Mouse (Mus musculus) NIH3T3 (cell line): ENCODE measurements at regions not wholly inside any gene's neighbourhood (a gene's known extent, or its start where the extent isn't known, plus 50 kb on each side); places are given as distances from the start of the nearest gene placed in this dataset.
A peak's percentile ranks its signal among the peaks of the same experiment; 100 is the strongest.
"Not testable (repeated sequence)": the region's sequence is repeated elsewhere in the genome, so short reads cannot be mapped to it uniquely, and the experiment has no call there.

ENCODE experiments used
- DNase-seq: peaks from one replicate; pipeline ENCODE4 v3.0.0-alpha.2; 2012; ENCODE audit warnings: low read depth

- no peak for DNase-seq
Measured at GRCm38 (mm10) chr2:147989616-147990015, 57.2 kb downstream of the Foxa2 start.

GRCm38 (mm10) chr2:147988586-147988985 is 58.2 kb downstream of the Foxa2 start:
- DNase-seq, result no peak

GRCm38 (mm10) chr2:147985261-147985575 is 61.6 kb downstream of the Foxa2 start:
- DNase-seq, result no peak

DNA sequence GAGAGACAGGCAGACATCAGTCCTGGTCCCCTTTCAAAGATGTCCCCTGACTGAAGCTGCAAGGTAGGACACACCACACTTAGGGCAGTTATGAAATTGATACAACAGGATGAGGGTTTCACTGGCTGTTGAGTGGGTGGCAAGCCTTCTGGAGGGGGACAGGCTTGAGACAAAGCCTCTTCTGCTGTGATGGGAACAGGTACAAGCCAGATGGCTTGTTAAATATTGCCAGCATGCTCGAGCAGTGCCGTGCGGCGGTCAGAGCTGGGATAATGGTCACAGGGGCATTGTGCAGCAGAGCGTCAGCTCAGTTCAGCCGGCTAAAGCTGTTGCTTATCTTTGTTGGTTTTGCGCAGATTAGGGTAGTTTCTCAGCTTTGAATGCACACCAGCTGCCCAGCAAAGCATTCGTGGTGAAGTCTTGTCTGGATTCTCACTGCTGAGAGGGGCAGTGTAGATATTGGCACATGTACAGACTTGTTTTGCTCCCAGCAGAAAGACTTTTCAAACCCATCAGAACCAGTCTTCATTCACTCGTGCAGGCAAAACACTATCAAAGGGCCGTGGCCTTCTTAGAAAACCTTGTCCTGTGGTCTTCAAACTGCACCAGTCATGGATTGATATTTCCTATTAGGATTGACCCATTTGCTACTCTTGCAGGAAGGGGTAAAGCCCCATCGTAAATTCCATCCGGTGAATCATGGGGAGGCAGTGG is 62.1 kb downstream of the Foxa2 start:
- DNase-seq, result no peak

- no peak for DNase-seq
Measured at GRCm38 (mm10) chr2:147980929-147981479, 65.8 kb downstream of the Foxa2 start.

DNA sequence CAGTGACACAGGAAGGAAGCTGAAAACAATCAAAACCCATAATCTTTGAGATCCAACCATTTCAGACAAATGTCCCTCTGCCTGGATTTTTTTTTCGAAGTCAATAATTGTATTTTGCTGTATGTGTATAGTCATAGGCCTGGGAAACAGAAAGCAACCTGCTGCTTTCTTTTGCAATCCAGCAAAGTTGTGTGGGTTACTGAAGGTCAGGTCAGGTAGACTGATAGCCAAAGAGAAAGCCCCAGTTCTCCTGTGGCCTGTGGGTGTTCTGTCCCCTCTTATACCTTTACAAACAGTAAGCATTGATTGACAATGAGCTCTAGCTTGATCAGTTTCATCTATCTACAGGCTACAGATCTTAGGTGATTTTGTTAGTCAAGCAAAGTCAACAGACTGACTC is 66.4 kb downstream of the Foxa2 start:
- DNase-seq, result no peak

DNA sequence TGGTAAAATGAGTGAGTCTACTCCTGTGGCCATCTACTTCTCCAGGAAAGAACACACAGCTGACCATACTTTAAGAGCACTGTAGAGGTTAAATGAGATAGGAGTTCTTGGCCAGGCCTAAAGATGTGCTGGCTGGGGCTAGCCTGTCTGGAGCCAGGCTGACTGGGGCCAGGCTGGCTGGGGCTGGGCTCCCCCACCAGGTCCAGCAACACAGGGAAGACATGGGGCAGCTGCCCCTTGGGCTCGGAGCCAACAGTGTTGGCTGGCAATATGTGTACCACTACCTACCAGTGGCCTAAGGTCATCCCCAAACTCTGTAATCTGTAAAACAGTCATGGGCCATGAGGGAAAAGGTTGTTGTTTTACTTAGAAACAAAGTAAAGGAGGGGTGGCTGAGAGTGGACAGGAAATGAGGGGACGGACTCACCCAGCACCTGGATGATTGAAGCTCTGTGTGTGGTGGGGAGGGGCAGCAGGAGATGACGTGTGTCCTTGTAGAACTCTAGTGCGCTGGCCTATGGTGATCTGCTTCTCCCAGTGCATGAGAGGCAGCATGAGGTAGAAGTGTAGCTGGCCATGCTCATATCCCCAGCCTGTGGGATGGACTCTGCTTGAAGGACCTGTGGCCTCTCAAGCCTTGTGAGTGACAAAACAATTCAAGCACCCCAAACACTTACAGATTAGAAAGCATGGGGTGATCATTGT is 67.0 kb downstream of the Foxa2 start:
- DNase-seq, result no peak

DNA sequence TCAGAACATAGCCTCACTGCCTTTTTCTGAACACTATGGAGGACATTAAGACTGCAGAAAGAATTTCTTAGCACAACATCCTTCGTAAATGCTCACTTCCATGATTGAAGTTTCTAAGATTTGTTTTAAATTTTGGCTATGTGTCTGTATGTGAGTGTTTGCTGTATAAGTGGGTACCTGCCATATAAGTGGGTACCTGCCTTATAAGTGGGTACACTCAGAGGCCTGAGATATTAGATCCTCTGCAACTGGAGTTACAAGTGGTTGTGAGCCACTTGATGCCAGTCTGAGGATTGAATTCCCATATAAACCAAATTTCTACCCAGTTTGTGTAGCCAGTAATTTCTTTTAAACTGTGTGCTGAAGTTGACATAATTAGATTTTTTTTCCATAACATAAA is 67.8 kb downstream of the Foxa2 start:
- DNase-seq, result no peak

DNA sequence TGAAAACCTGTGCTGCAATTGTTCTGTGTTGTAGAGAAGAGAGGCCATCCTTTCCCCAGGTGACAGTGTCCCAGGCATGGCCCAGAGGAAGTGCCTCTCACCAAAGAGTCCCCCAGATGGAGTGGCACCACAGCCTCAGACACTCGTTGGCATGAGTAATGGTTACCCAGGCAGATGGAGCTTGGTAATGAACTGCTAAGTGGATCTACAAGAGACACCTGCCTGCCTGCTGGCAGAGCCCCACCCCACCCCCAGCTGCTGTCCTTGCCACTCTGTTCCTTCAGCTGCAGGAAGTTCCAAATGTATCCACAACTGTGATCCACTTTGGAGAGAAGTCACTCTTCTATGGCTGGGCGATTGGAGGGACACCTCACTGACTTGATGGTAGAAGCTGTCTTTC is 72.0 kb downstream of the Foxa2 start:
- no peak for DNase-seq

DNA sequence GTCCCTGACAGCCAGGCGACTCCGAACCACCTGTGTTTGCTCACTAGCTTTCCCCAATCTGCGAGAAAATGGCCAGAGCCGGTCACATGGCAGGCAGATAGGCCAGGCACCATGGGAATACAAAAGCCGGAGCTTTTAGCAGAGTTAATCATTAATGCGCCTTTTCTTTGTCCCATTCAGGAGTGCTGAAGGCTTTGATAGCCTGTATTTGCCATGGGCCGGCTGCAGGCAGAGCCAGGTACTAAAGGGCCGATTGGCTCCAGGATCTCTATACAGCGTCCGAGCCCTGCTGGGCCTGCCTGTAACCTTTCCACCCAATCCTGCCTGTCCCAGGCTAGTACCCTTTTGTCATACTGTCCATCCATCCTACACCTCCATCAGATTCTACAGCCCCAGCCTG is 78.1 kb downstream of the Foxa2 start:
- DNase-seq, result no peak

DNA sequence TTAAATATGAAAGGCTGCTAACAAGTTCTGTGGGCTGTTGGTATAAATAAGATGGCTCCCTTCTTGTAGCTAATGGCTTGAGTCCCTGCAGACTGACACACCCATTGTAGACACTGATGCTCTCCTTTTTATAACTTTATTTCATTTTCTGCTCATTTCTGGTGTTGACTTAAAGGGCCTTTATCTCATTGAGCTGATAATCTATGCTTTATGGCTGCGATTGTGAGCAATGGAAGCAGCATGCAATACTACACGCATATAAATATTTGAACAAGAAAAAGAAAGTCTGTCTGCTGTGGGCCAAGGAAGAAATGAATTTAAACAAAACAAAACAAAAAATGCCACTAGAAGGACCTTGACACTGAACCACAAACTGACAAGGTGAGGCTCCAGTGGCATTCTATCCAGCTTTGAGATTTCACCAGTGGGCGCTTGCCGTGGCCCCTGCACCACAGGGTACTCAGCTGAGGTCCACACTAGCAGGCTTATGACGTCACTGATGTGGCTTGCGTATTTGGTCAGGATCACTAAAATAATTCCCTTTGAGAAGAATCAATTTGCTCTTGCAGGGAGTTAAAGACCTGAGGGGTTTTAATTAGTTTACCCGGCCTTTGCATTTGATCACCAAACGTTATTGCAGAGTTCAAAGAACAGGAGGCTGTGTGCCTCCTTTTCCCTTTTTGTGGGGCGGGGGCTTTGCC is 78.8 kb downstream of the Foxa2 start:
- no peak for DNase-seq

DNA sequence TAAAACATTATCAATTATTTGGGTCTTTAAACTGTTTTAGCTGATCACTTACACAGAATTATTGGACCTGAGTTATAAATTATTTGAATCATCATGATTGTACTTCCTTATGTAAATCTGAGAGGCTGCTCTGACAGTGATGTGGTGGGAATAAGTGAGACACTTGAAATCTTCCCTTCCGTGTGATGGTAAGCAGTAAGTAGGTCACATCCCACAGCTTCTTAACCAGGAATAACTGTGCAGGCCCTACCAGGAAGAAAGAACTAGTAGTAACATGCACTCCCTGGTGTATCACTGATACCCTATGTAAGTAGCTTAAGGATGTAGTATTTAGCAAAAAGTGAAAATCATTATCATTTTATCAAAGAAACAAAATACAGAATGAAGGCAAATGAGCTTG is 83.5 kb downstream of the Foxa2 start:
- DNase-seq, result not testable (repeated sequence)

- no peak for DNase-seq
Measured at GRCm38 (mm10) chr2:147961633-147962032, 85.1 kb downstream of the Foxa2 start.

- peak; percentile 67 for DNase-seq
Measured at GRCm38 (mm10) chr2:147954183-147954582, 92.6 kb downstream of the Foxa2 start.

- DNase-seq, result no peak
Measured at GRCm38 (mm10) chr2:147951233-147951632, 95.5 kb downstream of the Foxa2 start.

- no peak for DNase-seq
Measured at GRCm38 (mm10) chr2:147944171-147945040, 102.4 kb downstream of the Foxa2 start.

- DNase-seq, result no peak
Measured at GRCm38 (mm10) chr2:147942591-147942990, 104.2 kb downstream of the Foxa2 start.

DNA sequence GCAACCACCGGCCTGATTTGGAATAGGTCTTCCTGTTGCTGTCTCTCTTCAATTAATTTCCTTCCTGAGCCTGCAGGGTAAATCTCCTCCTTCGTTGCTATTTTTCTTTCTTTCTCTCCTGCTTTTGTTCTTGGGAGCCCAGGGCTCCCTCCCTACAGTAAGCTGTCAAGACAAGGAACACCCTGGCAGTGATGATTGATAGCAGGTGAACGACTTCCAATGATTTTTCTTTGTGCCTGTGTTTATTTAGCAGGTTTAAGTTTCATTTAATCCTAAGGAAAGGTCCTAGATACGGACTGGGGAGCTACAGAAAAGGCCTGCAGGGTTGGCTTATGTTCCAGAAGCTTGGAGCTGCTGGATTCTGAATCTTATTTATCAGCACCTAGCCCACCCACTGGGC is 105.5 kb downstream of the Foxa2 start:
- no peak for DNase-seq

DNA sequence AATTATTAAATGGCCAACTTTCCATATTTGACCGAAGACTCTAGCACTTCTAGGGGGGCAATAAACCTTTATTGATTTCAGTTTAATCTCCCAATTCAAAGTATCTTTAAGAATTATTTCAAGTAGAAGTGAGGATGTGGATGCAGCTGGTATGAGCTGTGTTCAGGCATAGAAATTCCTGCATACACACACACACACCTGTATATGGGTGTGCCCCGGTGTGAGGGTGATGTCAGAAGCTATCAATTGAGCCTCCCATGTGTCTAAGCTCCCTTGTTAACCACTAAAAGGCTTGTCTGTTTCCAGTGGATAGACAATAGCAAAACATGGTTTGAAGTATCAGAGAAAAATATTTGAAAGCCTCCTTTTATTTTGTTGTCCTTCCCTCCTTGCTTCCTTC is 114.3 kb downstream of the Foxa2 start:
- no peak for DNase-seq

DNA sequence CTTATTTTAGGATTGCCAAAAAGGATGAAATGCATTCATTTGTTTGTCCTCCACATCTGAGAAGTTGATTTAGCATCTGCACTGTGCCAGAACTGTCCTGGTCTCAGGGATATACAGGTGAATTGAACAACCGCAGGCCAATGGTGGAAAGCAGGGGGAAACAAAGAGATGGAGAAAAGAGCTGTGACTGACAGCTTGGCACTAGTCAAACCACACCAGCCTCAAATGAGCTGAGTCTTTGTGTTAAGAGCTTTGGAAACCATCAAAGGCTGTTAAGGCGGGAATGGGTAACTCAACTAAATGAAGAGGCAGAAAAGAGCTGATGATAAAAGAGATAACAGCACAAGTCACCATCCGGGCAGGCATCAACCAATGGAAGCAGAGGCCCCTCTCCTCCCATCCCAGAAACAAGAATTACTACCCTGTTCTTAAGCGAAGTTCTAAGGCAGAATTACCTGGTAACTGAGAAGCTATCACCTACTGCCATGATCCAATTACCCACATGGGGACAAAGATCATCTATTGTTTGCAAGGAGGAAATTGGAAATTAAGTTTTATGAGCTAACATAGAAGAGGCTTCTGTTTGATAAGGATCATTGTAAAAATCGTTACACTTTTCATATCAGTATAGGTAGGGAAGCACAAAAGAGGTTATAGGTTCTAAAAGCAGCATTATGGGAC is 117.6 kb downstream of the Foxa2 start:
- no peak for DNase-seq
